Mouse (Mus musculus) erythroid progenitor cell, adult 5-6 weeks (primary cell): Measurements from ENCODE around the gene Dlk1. TPM values are rescaled to one million over a fixed set of nuclear protein-coding genes. Genes with fewer than 3 reads are reported as not detected.

Source experiments
- total RNA-seq, 2 experiments: library from RNA; stranded (forward) in 1 of 2; stranded (reverse) in 1 of 2; fragments of 150-400 nt in 1 of 2; fragments of 186-747, 209-891 nt in 1 of 2; gene quantifications; 2 replicates each; pipeline versions ENCODE4 v1.2.3 to v1.2.4; 2015 to 2017; ENCODE audit warnings: low replicate concordance in 2 of 2

Gene Dlk1
- total RNA-seq, 2 experiments from 2014 or later = not detected

Other genes starting within 250 kb of the Dlk1 start
- not detected in 2 replicates for gene Rtl1, start 147.5 kb downstream of the Dlk1 start, total RNA-seq (2015; ENCODE audit: low replicate concordance)
- not detected in 2 replicates for gene Rtl1, start 147.5 kb downstream of the Dlk1 start, total RNA-seq (2017; ENCODE audit: low replicate concordance)